Mouse (Mus musculus) adrenal gland, postnatal 0 days (tissue): ENCODE results near the gene Tgfb3. TPM values are rescaled to one million over a fixed set of nuclear protein-coding genes. Genes with fewer than 3 reads are reported as not detected.

ENCODE experiments used
- polyA plus RNA-seq: library from polyadenylated mRNA; unstranded; fragments of >200 nt; fragmentation: Nextera tagmentation; extraction: Ambion mirVana; gene quantifications from 2 replicates; pipeline ENCODE4 v1.2.1, GENCODE M21; 2015

Tgfb3 gene
- 29.1 and 39.2 TPM in 2 replicates for polyA plus RNA-seq

DNA sequence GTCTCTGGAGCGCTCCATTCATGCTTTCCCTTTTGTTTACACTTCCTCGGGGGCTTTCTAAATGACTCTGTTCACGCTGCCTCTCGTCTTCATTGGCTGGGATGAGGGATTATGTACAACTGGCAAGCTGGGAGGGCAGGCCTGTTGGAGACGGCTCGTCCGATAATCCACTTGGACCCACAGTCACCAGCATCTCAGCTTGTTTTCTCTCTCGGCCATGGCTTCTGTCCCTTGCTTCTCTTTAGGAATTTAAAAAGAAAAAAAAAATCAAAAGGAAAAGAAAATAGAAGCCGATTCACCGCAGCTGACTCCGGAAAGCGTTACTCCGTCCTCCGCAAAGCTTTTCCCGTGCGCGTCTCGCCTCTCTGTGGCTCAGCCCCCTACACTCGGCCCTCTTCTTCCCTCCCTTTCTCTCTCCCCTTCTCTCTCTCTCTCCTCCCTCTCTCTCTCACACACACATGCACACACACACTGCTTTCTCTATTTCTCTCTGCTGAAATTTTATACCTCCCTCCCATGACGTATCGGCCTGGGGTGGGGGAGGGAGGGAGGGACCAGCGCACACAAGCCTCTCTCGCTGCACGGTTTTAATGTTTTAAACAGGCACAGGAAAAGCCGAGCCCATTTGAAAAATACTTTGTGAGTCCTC lies at the start of gene Tgfb3:
Gene Tgfb3 (minus strand): TSS at position 489 of the 649 bp plus-strand sequence.

GRCm38 (mm10) chr12:86082481-86083012 lies 3.7 kb upstream of the Tgfb3 start, which contains the start of gene Ift43:
Gene Ift43 (plus strand): TSS chr12:86082541.

Other genes starting within 250 kb of the Tgfb3 start
- gene Ift43, start 3.5 kb upstream of the Tgfb3 start, polyA plus RNA-seq, result 69.3 and 69.5 TPM in 2 replicates
- 8.0 and 12.4 TPM in 2 replicates for gene Gpatch2l, start 162.8 kb upstream of the Tgfb3 start, polyA plus RNA-seq